Mouse (Mus musculus): ENCODE data around the gene Cgrrf1. TPM values are rescaled to one million over a fixed set of nuclear protein-coding genes. Genes with fewer than 3 reads are reported as not detected.

The Cgrrf1 gene
- polyA plus RNA-seq, 1 experiment from 2014 or later, result 34.5 TPM

- peak; percentile 75 for DNase-seq (ENCODE audit: extremely low spot score, low spot score)
- H3K4me3 ChIP-seq, result peak overlapping the region; percentile 76
- peaks cover 55% of the 10 kb centered on the region for H3K4me1 ChIP-seq
- H3K27ac ChIP-seq, result peak overlapping the region; percentile 93
- under 1% methylated on average over 69 of the region's 70 CpGs for WGBS
- peaks cover 27% of the 10 kb centered on the region for H3K27me3 ChIP-seq (ENCODE audit: poor library complexity, severe bottlenecking)
- H3K9me3 ChIP-seq, result no peaks in the 10 kb centered on the region
- 0 out of 2 replicates have a peak, but pooled peaks cover 3% of the 10 kb centered on the region for H3K36me3 ChIP-seq (replicated peaks)
These were observed 51.3 kb downstream of the Cgrrf1 start for GRCm38 (mm10) chr14:46883068-46883870.

GRCm38 (mm10) chr14:46883871-46884441 lies 52.0 kb downstream of the Cgrrf1 start:
- peaks cover 27% of the 10 kb centered on the region for H3K27me3 ChIP-seq (ENCODE audit: poor library complexity, severe bottlenecking)
- H3K9me3 ChIP-seq, result no peaks in the 10 kb centered on the region
- H3K4me3 ChIP-seq, result peak overlapping the region; percentile 76
- peaks cover 55% of the 10 kb centered on the region for H3K4me1 ChIP-seq
- 2% methylated on average over 27 of the region's 29 CpGs for WGBS
- peaks cover 3% of the 10 kb centered on the region; the same call in 1 of the 2 replicates for H3K36me3 ChIP-seq (replicated peaks)
- DNase-seq (ENCODE audit: extremely low spot score, low spot score), result peak; percentile 69
- peak overlapping the region; percentile 93 for H3K27ac ChIP-seq

- Histone ChIP-seq H3K36me3 (replicated peaks) (peaks cover 8% of the 10 kb centered on the region; the same call in 1 of the 2 replicates), H3K27ac (peak overlapping the region; percentile 93), H3K9me3 (no peaks in the 10 kb centered on the region), H3K4me1 (peaks cover 55% of the 10 kb centered on the region), H3K27me3 (ENCODE audit: poor library complexity, severe bottlenecking) (peaks cover 25% of the 10 kb centered on the region), H3K4me3 (peak overlapping the region; percentile 76)
- under 1% methylated on average over 49 of the region's 52 CpGs for WGBS
- DNase-seq (ENCODE audit: extremely low spot score, low spot score), result peak; percentile 78
These were observed 52.9 kb downstream of the Cgrrf1 start for GRCm38 (mm10) chr14:46884701-46885428.

GRCm38 (mm10) chr14:46885429-46885755 lies 53.5 kb downstream of the Cgrrf1 start:
- no peak overlapping the region for H3K27ac ChIP-seq
- DNase-seq (ENCODE audit: extremely low spot score, low spot score), result no peak
- peak overlapping the region; percentile 76 for H3K4me3 ChIP-seq
- peaks cover 55% of the 10 kb centered on the region for H3K4me1 ChIP-seq
- H3K9me3 ChIP-seq, result no peaks in the 10 kb centered on the region
- H3K27me3 ChIP-seq (ENCODE audit: poor library complexity, severe bottlenecking), result peaks cover 24% of the 10 kb centered on the region
- H3K36me3 ChIP-seq (replicated peaks), result peaks cover 13% of the 10 kb centered on the region
- 3% methylated on average over 7 of the region's 7 CpGs for WGBS

GRCm38 (mm10) chr14:46885891-46886301 lies 54.0 kb downstream of the Cgrrf1 start:
- peaks cover 24% of the 10 kb centered on the region for H3K27me3 ChIP-seq (ENCODE audit: poor library complexity, severe bottlenecking)
- 20% methylated on average over 5 of the region's 5 CpGs for WGBS
- peak overlapping the region; percentile 76 for H3K4me3 ChIP-seq
- no peaks in the 10 kb centered on the region for H3K9me3 ChIP-seq
- 0 out of 2 replicates have a peak overlapping the region, but pooled peaks have one; percentile 13 for H3K27ac ChIP-seq
- peaks cover 16% of the 10 kb centered on the region for H3K36me3 ChIP-seq (replicated peaks)
- peak; percentile 28 for DNase-seq (ENCODE audit: extremely low spot score, low spot score)
- peaks cover 54% of the 10 kb centered on the region for H3K4me1 ChIP-seq

GRCm38 (mm10) chr14:46889096-46889495 lies 57.2 kb downstream of the Cgrrf1 start:
- H3K27ac ChIP-seq, result no peak overlapping the region
- DNase-seq (ENCODE audit: extremely low spot score, low spot score), result no peak

GRCm38 (mm10) chr14:46893961-46894360 lies 62.0 kb downstream of the Cgrrf1 start:
- Histone ChIP-seq H3K4me3 (no peak overlapping the region), H3K36me3 (replicated peaks) (peaks cover 28% of the 10 kb centered on the region), H3K4me1 (no peaks in the 10 kb centered on the region), H3K9me3 (no peaks in the 10 kb centered on the region), H3K27ac (no peak overlapping the region), H3K27me3 (ENCODE audit: poor library complexity, severe bottlenecking) (no peaks in the 10 kb centered on the region)
- no peak for DNase-seq (ENCODE audit: extremely low spot score, low spot score)
- 91% methylated on average over 10 of the region's 10 CpGs for WGBS

More at GRCm38 (mm10) chr14:46889096-46889495, 57.2 kb downstream of the Cgrrf1 start:
- H3K4me1 ChIP-seq, result peaks cover 22% of the 10 kb centered on the region
- no peaks in the 10 kb centered on the region for H3K27me3 ChIP-seq (ENCODE audit: poor library complexity, severe bottlenecking)
- H3K4me3 ChIP-seq, result no peak overlapping the region
- H3K36me3 ChIP-seq (replicated peaks), result peaks cover 22% of the 10 kb centered on the region
- WGBS, result 97% methylated on average over 4 of the region's 4 CpGs
- H3K9me3 ChIP-seq, result no peaks in the 10 kb centered on the region

GRCm38 (mm10) chr14:46897953-46898352 lies 66.0 kb downstream of the Cgrrf1 start:
- H3K36me3 ChIP-seq (replicated peaks), result peaks cover 14% of the 10 kb centered on the region
- DNase-seq (ENCODE audit: extremely low spot score, low spot score), result no peak
- peaks cover 9% of the 10 kb centered on the region for H3K4me1 ChIP-seq
- H3K9me3 ChIP-seq, result no peaks in the 10 kb centered on the region
- WGBS, result 89% methylated on average over 5 of the region's 5 CpGs
- H3K4me3 ChIP-seq, result no peak overlapping the region
- H3K27me3 ChIP-seq (ENCODE audit: poor library complexity, severe bottlenecking), result no peaks in the 10 kb centered on the region
- H3K27ac ChIP-seq, result no peak overlapping the region

GRCm38 (mm10) chr14:46898626-46899025 lies 66.7 kb downstream of the Cgrrf1 start:
- no peaks in the 10 kb centered on the region for H3K9me3 ChIP-seq
- H3K4me3 ChIP-seq, result no peak overlapping the region
- peaks cover 9% of the 10 kb centered on the region for H3K4me1 ChIP-seq
- DNase-seq (ENCODE audit: extremely low spot score, low spot score), result no peak
- H3K27me3 ChIP-seq (ENCODE audit: poor library complexity, severe bottlenecking), result no peaks in the 10 kb centered on the region
- H3K27ac ChIP-seq, result no peak overlapping the region
- H3K36me3 ChIP-seq (replicated peaks), result peaks cover 9% of the 10 kb centered on the region
- WGBS, result 67% methylated on average over 3 of the region's 3 CpGs

- Histone ChIP-seq H3K27ac (no peak overlapping the region), H3K4me1 (peaks cover 9% of the 10 kb centered on the region), H3K27me3 (ENCODE audit: poor library complexity, severe bottlenecking) (no peaks in the 10 kb centered on the region), H3K4me3 (no peak overlapping the region), H3K9me3 (no peaks in the 10 kb centered on the region), H3K36me3 (replicated peaks) (no peaks in the 10 kb centered on the region)
- 93% methylated on average over 9 of the region's 9 CpGs for WGBS
- no peak for DNase-seq (ENCODE audit: extremely low spot score, low spot score)
These were observed 70.7 kb downstream of the Cgrrf1 start for GRCm38 (mm10) chr14:46902498-46903087.
